ENCODE assay signal across 10 mouse cellular contexts in the genomic region with DNA sequence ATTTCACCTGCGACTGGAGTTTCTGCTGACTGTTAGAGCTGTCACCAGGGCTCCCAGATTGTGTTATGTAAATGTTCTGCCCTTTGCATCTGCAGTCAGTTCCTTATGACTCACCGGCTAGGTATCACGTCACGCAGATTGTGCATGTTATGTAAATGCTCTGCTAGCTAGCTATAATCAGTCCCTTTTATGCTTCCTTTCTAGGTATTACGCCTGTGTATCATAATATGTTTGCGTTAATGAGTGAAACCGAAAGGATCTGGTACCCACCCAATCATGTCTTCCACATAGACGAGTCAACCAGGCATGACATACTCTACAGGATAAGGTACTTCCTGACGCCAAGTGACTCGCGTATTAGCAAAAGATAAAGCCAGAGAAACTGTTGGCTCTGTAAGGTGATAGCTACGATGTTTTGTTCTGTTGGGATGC. TPM values are rescaled to one million over a fixed set of nuclear protein-coding genes. Genes with fewer than 3 reads are reported as not detected.
A peak's percentile ranks its signal among the peaks of the same experiment; 100 is the strongest.
DNase-seq lines count a peak whose midpoint lies in the region; ATAC-seq and TF ChIP-seq lines count a peak whose summit lies in the region.
"Had no signal": no experiment of that assay in that cellular context is flagged by ENCODE, and none has a peak within 500 bp of the region (broad histone marks: within the 10 kb centered on the region; RNA-seq: fewer than 3 reads in every experiment).

No protein-coding gene starts in this region.

- intact Hi-C loops in left cerebral cortex, postnatal 36 days (cut with DNase I) = loop anchor here (5.0 kb wide), 1 partner anchor 209 kb away; no protein-coding TSS in a partner anchor

- DNase-seq in cerebellum, adult 11 months = peak; percentile 56
- no peak for DNase-seq in cerebellum, postnatal 4 days (ENCODE audit: low spot score in 2 of 2)
- peak; percentile 46 for DNase-seq in lung, postnatal 25 days (ENCODE audit: low spot score)
- no peak for DNase-seq in lung, postnatal 14 days
- peak; percentile 61 to 65 for DNase-seq in left cerebral cortex, postnatal 36 days (ENCODE audit: low spot score in 2 of 2)
- no peak for DNase-seq in embryo, embryonic 10.5 days (ENCODE audit: low spot score)
- DNase-seq in midbrain, postnatal 0 days (ENCODE audit: low spot score) = no peak

- ATAC-seq in erythroblast, adult 5-6 weeks (replicated peaks; ENCODE audit: low FRiP score, poor library complexity, severe bottlenecking) = peak; percentile 65
- no peak for ATAC-seq in midbrain, postnatal 0 days (ENCODE audit: low FRiP score)

- H3K4me3 ChIP-seq in midbrain, postnatal 0 days (ENCODE audit: low read depth, low read length) = no peak overlapping the region
- H3K4me3 ChIP-seq: erythroblast, embryonic 14.5 days had no signal

- TF ChIP-seq CTCF in midbrain, postnatal 0 days (IDR thresholded peaks at IDR 0.05) = no peak

- no peaks in the 10 kb centered on the region for H3K27me3 ChIP-seq in midbrain, postnatal 0 days (ENCODE audit: insufficient read depth, low read length)

- H3K4me1 ChIP-seq in midbrain, postnatal 0 days (ENCODE audit: insufficient read depth, low read length) = no peaks in the 10 kb centered on the region

- WGBS in midbrain, postnatal 0 days = 81% methylated on average over 12 of the region's 12 CpGs

- peaks cover 3% of the 10 kb centered on the region; the same call in 1 of the 2 replicates for H3K36me3 ChIP-seq in midbrain, postnatal 0 days (ENCODE audit: insufficient read depth, low read length)

- H3K9me3 ChIP-seq in midbrain, postnatal 0 days (ENCODE audit: low read length) = no peaks in the 10 kb centered on the region

- no peak overlapping the region for H3K9ac ChIP-seq in midbrain, postnatal 0 days (replicated peaks; ENCODE audit: low read length, poor library complexity, severe bottlenecking)

- no peak overlapping the region for H3K4me2 ChIP-seq in midbrain, postnatal 0 days (ENCODE audit: low read depth, low read length, poor library complexity, severe bottlenecking)

- H3K27ac ChIP-seq in midbrain, postnatal 0 days (ENCODE audit: low read depth, low read length) = no peak overlapping the region
- H3K27ac ChIP-seq: macrophage had no signal

RNA-seq across cellular contexts. Expression of gene Jak2, which starts 19.5 kb away (rescaled TPM):
- total RNA-seq in erythroblast, adult 5-6 weeks (2015; ENCODE audit: low replicate concordance) = 37.7 and 41.6 TPM in 2 replicates
- total RNA-seq in erythroblast, adult 5-6 weeks (2017; ENCODE audit: low replicate concordance) = 49.8 and 64.0 TPM in 2 replicates
- 10 to 100 TPM; 28.0 to 38.6 TPM for total RNA-seq in left cerebral cortex, postnatal 36 days (2021)
- 35.3 and 37.6 TPM in 2 replicates for total RNA-seq in midbrain, postnatal 0 days (2014; rRNA removed)
- 10.7 and 12.0 TPM in 2 replicates for polyA plus RNA-seq in midbrain, postnatal 0 days (2015; fragmentation: Nextera tagmentation; extraction: Ambion mirVana)

RNA-seq across cellular contexts. Expression of gene Insl6, which starts 54.0 kb away (rescaled TPM):
- total RNA-seq in erythroblast, adult 5-6 weeks (2015; ENCODE audit: low replicate concordance) = not detected in 2 replicates
- not detected in 2 replicates for total RNA-seq in erythroblast, adult 5-6 weeks (2017; ENCODE audit: low replicate concordance)
- under 1 TPM in 1 of 2 experiments, not detected in 1; 0.96 TPM for total RNA-seq in left cerebral cortex, postnatal 36 days (2021)
- 4.6 TPM in 1 of 2 replicates, not detected in the other for total RNA-seq in midbrain, postnatal 0 days (2014; rRNA removed)
- polyA plus RNA-seq in midbrain, postnatal 0 days (2015; fragmentation: Nextera tagmentation; extraction: Ambion mirVana) = 1.5 and 1.8 TPM in 2 replicates
- polyA plus RNA-seq: erythroblast, embryonic 14.5 days had no signal

Comparison
In these comparisons a context has a peak if more than half of its experiments do, and no peak if none do; other contexts are left out.
1. DNase-seq: peak in cerebellum, adult 11 months (single experiment), lung, postnatal 25 days (single experiment) and left cerebral cortex, postnatal 36 days (2 of 2); none in cerebellum, postnatal 4 days (0 of 2), lung, postnatal 14 days (single experiment), embryo, embryonic 10.5 days (single experiment) and midbrain, postnatal 0 days (single experiment).